Mouse (Mus musculus) kidney, adult 2 months (tissue): Measurements from ENCODE around the gene Slc33a1. TPM values are rescaled to one million over a fixed set of nuclear protein-coding genes. Genes with fewer than 3 reads are reported as not detected.

Source experiments
- DNase-seq: peaks from one replicate; pipeline ENCODE4 v3.0.0; 2021
- H3K27ac ChIP-seq: fragments of 200-500 bp; 2 replicates; pipeline ENCODE4 v1.5.1; 2012; ENCODE audit warnings: low read depth, low read length, control low read depth, inconsistent platforms; ENCODE audit not compliant: insufficient read depth
- H3K27me3 ChIP-seq: fragments of 200-500 bp; replicated peaks from 2 replicates; pipeline ENCODE4 v1.6.1; 2012; ENCODE audit warnings: mild to moderate bottlenecking, moderate library complexity, low read length, inconsistent platforms; ENCODE audit not compliant: control insufficient read depth, insufficient read depth
- H3K36me3 ChIP-seq: fragments of 200-500 bp; 2 replicates; pipeline ENCODE4 v1.6.1; 2012; ENCODE audit warnings: mild to moderate bottlenecking, moderate library complexity, low read length, inconsistent platforms; ENCODE audit not compliant: control insufficient read depth, insufficient read depth
- H3K4me1 ChIP-seq: fragments of 200-500 bp; 2 replicates; pipeline ENCODE4 v1.6.1; 2011; ENCODE audit warnings: low read length; ENCODE audit not compliant: control insufficient read depth, insufficient read depth
- H3K4me3 ChIP-seq: fragments of 200-500 bp; 2 replicates; pipeline ENCODE4 v1.5.1; 2011; ENCODE audit warnings: mild to moderate bottlenecking, low read depth, low read length, control low read depth; ENCODE audit not compliant: insufficient read depth
- CTCF ChIP-seq: fragments of 200-500 bp; conservative IDR thresholded peaks from 2 replicates; pipeline ENCODE4 v1.5.1; 2011; ENCODE audit warnings: low read depth, mild to moderate bottlenecking, control low read depth, low read length, moderate library complexity, mixed read lengths; ENCODE audit not compliant: insufficient read depth, insufficient read length
- POLR2A ChIP-seq: fragments of 200-500 bp; IDR thresholded peaks from one replicate; pipeline ENCODE4 v1.6.1; 2011; ENCODE audit warnings: low read depth, low read length, control low read depth
- WGBS: fragments of 180-500 bp; shearing (Covaris S2); methylation state at CpG from one replicate; pipeline ENCODE4 v1.1.7; 2018; 5-methylcytosine and 5-hydroxymethylcytosine counted together
- polyA plus RNA-seq: library from polyadenylated mRNA; depleted of rRNA; stranded (reverse); fragments of >200 nt; gene quantifications from 2 replicates; pipeline ENCODE4 v1.2.3, GENCODE M21; 2012; rRNA removed

The Slc33a1 gene
- 43.0 and 47.0 TPM in 2 replicates for polyA plus RNA-seq

- Histone ChIP-seq H3K4me1 (peaks cover 11% of the 10 kb centered on the region; the same call in 1 of the 2 replicates), H3K27ac (peak within 1 kb of the TSS; percentile 72), H3K27me3 (no peaks in the 10 kb centered on the region), H3K4me3 (peak within 1 kb of the TSS; percentile 81), H3K36me3 (no peaks in the 10 kb centered on the region)
- TF ChIP-seq POLR2A (peak; percentile 86), CTCF (0 out of 2 replicates have a peak, but pooled peaks have one; percentile 1)
- DNase-seq = peak; percentile 99
- WGBS = under 1% methylated on average over 69 of the region's 69 CpGs
These were observed at the start of gene Slc33a1 for GRCm38 (mm10) chr3:63964100-63964921. Gene Slc33a1, minus strand, starts transcription at chr3:63964768.

DNA sequence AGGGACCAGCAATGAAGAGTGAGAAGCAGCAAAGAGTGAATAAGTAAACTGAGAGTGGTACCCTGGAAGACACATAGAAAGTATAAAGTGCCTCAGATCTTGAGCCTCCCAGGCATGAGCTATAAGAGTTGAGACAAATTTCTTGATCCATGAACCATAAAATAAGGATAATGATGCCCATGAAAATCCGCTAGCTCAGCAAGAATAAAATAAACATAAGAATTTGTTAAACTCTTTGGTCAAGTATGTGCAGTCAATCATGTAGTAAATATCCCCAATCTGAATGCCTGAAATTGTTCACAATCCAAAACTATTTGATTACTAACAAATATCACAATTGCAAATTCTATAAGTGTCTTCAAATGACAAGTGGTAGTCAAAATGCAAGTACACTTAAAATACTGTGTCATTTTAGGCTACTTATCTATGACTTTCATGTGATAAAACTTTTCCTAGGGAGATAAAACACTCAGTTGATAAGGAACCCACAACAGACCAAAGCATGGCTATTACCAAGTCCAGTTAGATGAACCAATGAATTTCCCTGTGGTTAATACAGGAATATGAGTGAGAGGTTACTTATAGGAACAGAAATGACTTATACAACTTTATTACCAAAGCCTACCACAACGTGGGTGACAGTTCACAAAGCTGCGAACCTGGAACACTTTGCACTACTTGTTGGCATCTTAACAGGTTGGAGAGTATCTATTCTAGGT lies 24.3 kb upstream of the Slc33a1 start:
- peaks cover 10% of the 10 kb centered on the region for H3K36me3 ChIP-seq
- TF ChIP-seq CTCF (no peak), POLR2A (no peak)
- WGBS = 93% methylated on average over 3 of the region's 3 CpGs
- no peak overlapping the region for H3K27ac ChIP-seq
- no peak overlapping the region for H3K4me3 ChIP-seq
- no peak for DNase-seq
- no peaks in the 10 kb centered on the region for H3K4me1 ChIP-seq
- no peaks in the 10 kb centered on the region for H3K27me3 ChIP-seq

GRCm38 (mm10) chr3:63986656-63987055 lies 22.1 kb upstream of the Slc33a1 start:
- DNase-seq = no peak
- WGBS = 91% methylated on average over 1 of the region's 1 CpGs
- Histone ChIP-seq H3K36me3 (peaks cover 14% of the 10 kb centered on the region), H3K4me3 (no peak overlapping the region), H3K27ac (no peak overlapping the region), H3K4me1 (no peaks in the 10 kb centered on the region), H3K27me3 (no peaks in the 10 kb centered on the region)
- TF ChIP-seq POLR2A (no peak), CTCF (no peak)

GRCm38 (mm10) chr3:63977895-63978294 lies 13.3 kb upstream of the Slc33a1 start:
- 59% methylated on average over 4 of the region's 4 CpGs for WGBS
- H3K27ac ChIP-seq = no peak overlapping the region
- H3K36me3 ChIP-seq = peaks cover 4% of the 10 kb centered on the region
- peaks cover 5% of the 10 kb centered on the region; the same call in 1 of the 2 replicates for H3K4me1 ChIP-seq
- DNase-seq = no peak
- TF ChIP-seq CTCF (no peak), POLR2A (no peak)
- H3K27me3 ChIP-seq = no peaks in the 10 kb centered on the region
- no peak overlapping the region for H3K4me3 ChIP-seq

DNA sequence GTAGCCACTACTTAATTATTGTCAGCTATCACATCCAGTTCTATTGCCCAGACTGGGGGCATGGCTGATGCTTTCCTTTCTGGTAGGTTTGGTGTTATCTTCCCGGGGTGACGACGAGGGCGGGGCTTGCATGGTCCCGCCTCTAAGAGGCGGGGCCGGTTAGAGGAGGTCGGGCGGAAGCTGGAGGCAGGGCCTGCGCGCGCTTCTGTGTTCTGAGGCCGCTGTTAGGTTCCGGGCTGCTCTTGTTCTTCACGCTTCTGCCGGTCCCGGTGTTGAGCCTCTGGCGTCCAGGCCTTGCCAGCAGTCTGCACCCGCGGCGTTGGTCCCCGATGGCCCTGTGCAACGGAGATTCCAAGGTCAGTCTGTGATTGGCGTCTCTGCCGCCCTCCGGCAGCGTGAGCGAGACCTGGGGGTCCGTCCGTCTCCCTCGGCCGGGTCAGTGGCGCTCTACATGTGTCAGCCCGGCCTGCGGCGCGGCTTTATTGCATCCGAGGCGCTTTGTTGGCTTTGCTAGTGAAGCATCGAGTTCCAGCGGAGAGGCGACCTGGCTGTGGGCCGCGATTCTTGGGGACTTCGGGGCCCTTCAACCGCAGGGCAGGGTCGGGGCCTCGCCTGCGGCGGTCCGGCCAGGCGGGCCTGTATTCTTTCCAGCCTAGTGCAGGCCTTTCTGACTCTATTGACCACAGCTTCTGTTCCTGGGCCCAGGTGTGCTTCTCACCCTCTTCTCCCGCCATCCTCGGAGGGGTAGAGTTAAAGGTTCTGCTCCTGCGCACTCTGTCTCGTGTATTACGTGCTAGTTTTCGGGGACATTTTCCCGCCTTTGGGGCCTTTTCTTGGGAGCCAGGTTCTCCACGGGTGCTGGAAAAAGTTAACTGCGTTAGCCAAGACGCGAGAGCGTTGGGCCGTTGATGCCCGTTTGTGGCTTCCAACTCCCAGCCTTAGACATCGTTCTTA lies 11.7 kb upstream of the Slc33a1 start, which contains the start of gene Gmps:
Gene Gmps, plus strand, starts transcription at position 152 of the 954 bp plus-strand sequence.
- Histone ChIP-seq H3K4me1 (peaks cover 5% of the 10 kb centered on the region; the same call in 1 of the 2 replicates), H3K36me3 (peaks cover under 1% of the 10 kb centered on the region), H3K4me3 (peak within 1 kb of the TSS; percentile 99), H3K27me3 (no peaks in the 10 kb centered on the region), H3K27ac (peak within 1 kb of the TSS; percentile 85)
- TF ChIP-seq POLR2A (peak; percentile 51), CTCF (no peak)
- under 1% methylated on average over 67 of the region's 67 CpGs for WGBS
- peak; percentile 97 for DNase-seq

GRCm38 (mm10) chr3:63965929-63966328 lies 1.4 kb upstream of the Slc33a1 start:
- no peak for DNase-seq
- TF ChIP-seq POLR2A = no peak
- no peak for TF ChIP-seq CTCF
- Histone ChIP-seq H3K36me3 (no peaks in the 10 kb centered on the region), H3K27ac (no peak overlapping the region), H3K4me1 (peaks cover 10% of the 10 kb centered on the region; the same call in 1 of the 2 replicates), H3K27me3 (no peaks in the 10 kb centered on the region), H3K4me3 (no peak overlapping the region)
- 77% methylated on average over 2 of the region's 2 CpGs for WGBS
